Mouse (Mus musculus): Measurements from ENCODE around the gene Mvp. TPM values are rescaled to one million over a fixed set of nuclear protein-coding genes. Genes with fewer than 3 reads are reported as not detected.

The Mvp gene
- polyA plus RNA-seq, 1 experiment from 2014 or later: 3.1 TPM

- peak within 1 kb of the TSS; percentile 92 for H3K4me2 ChIP-seq (ENCODE audit: low read length)
- DNase-seq: no peak
- peaks cover 11% of the 10 kb centered on the region for H3K4me1 ChIP-seq (ENCODE audit: control insufficient read depth, insufficient read depth, low read length)
- H3K36me3 ChIP-seq (ENCODE audit: control insufficient read depth, insufficient read depth, low read length): peaks cover 48% of the 10 kb centered on the region
- no peak for ATAC-seq (ENCODE audit: low FRiP score, low TSS enrichment)
- H3K27me3 ChIP-seq (ENCODE audit: control insufficient read depth, insufficient read depth, low read length): no peaks in the 10 kb centered on the region
- 0% methylated on average over 1 of the region's 1 CpGs for WGBS
- H3K4me3 ChIP-seq (replicated peaks; ENCODE audit: low read depth, low read length): peak within 1 kb of the TSS; percentile 90
- H3K9ac ChIP-seq (replicated peaks; ENCODE audit: low read length): peak within 1 kb of the TSS; percentile 96
- H3K9me3 ChIP-seq (ENCODE audit: control insufficient read depth, low read length): no peaks in the 10 kb centered on the region
- peak within 1 kb of the TSS; percentile 95 for H3K27ac ChIP-seq (replicated peaks; ENCODE audit: low read depth, low read length)
Observed at GRCm38 (mm10) chr7:126975893-126975949, 38.7 kb downstream of the Mvp start, which contains the start of gene Cdipt. Gene Cdipt (plus strand): TSS chr7:126975914.

DNA sequence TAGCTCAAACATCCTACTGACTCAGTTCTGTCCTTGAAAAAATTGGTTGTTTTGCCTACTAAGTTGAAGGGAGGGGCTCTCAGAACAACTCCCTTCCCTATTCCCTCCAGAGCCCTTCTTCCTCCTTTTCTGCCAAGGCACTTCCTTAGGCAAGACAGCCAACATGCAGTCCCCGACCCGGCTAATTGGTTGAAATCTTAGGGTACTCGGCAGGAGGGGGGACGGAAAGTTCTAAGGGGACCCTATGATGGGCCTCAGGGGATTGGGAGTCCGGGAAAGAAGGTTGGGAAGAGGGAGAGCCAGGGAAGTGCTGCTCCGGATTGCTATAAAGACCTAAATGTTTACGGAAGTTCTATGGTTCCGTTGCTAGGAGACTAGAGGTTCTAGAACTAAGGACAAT is 38.9 kb downstream of the Mvp start:
- DNase-seq (no peak), ATAC-seq (ENCODE audit: low FRiP score, low TSS enrichment) (peak; percentile 5; the same call in 1 of the 2 replicates)
- peak overlapping the region; percentile 95; the same call in 1 of the 2 replicates for H3K27ac ChIP-seq (replicated peaks; ENCODE audit: low read depth, low read length)
- H3K4me3 ChIP-seq (replicated peaks; ENCODE audit: low read depth, low read length): peak overlapping the region; percentile 90; the same call in 1 of the 2 replicates
- peaks cover 48% of the 10 kb centered on the region for H3K36me3 ChIP-seq (ENCODE audit: control insufficient read depth, insufficient read depth, low read length)
- H3K4me1 ChIP-seq (ENCODE audit: control insufficient read depth, insufficient read depth, low read length): peaks cover 11% of the 10 kb centered on the region
- H3K27me3 ChIP-seq (ENCODE audit: control insufficient read depth, insufficient read depth, low read length): no peaks in the 10 kb centered on the region
- no peak overlapping the region for H3K9ac ChIP-seq (replicated peaks; ENCODE audit: low read length)
- H3K4me2 ChIP-seq (ENCODE audit: low read length): peak overlapping the region; percentile 92
- no peaks in the 10 kb centered on the region for H3K9me3 ChIP-seq (ENCODE audit: control insufficient read depth, low read length)
- 11% methylated on average over 8 of the region's 8 CpGs for WGBS

GRCm38 (mm10) chr7:126967361-126967760 is 47.1 kb downstream of the Mvp start:
- H3K27ac ChIP-seq (replicated peaks; ENCODE audit: low read depth, low read length): no peak overlapping the region
- WGBS: 63% methylated on average over 6 of the region's 6 CpGs
- peaks cover 88% of the 10 kb centered on the region for H3K36me3 ChIP-seq (ENCODE audit: control insufficient read depth, insufficient read depth, low read length)
- no peak overlapping the region for H3K4me3 ChIP-seq (replicated peaks; ENCODE audit: low read depth, low read length)
- H3K4me2 ChIP-seq (ENCODE audit: low read length): no peak overlapping the region
- H3K9ac ChIP-seq (replicated peaks; ENCODE audit: low read length): no peak overlapping the region
- DNase-seq: no peak
- no peak for ATAC-seq (ENCODE audit: low FRiP score, low TSS enrichment)
- no peaks in the 10 kb centered on the region for H3K4me1 ChIP-seq (ENCODE audit: control insufficient read depth, insufficient read depth, low read length)
- H3K27me3 ChIP-seq (ENCODE audit: control insufficient read depth, insufficient read depth, low read length): no peaks in the 10 kb centered on the region
- H3K9me3 ChIP-seq (ENCODE audit: control insufficient read depth, low read length): no peaks in the 10 kb centered on the region

GRCm38 (mm10) chr7:126965568-126965967 is 48.9 kb downstream of the Mvp start:
- H3K27ac ChIP-seq (replicated peaks; ENCODE audit: low read depth, low read length): no peak overlapping the region
- H3K4me1 ChIP-seq (ENCODE audit: control insufficient read depth, insufficient read depth, low read length): no peaks in the 10 kb centered on the region
- no peaks in the 10 kb centered on the region for H3K27me3 ChIP-seq (ENCODE audit: control insufficient read depth, insufficient read depth, low read length)
- DNase-seq: no peak
- no peak overlapping the region for H3K4me2 ChIP-seq (ENCODE audit: low read length)
- H3K36me3 ChIP-seq (ENCODE audit: control insufficient read depth, insufficient read depth, low read length): peaks cover 91% of the 10 kb centered on the region
- no peaks in the 10 kb centered on the region for H3K9me3 ChIP-seq (ENCODE audit: control insufficient read depth, low read length)
- H3K9ac ChIP-seq (replicated peaks; ENCODE audit: low read length): no peak overlapping the region
- no peak for ATAC-seq (ENCODE audit: low FRiP score, low TSS enrichment)
- WGBS: 70% methylated on average over 3 of the region's 3 CpGs
- no peak overlapping the region for H3K4me3 ChIP-seq (replicated peaks; ENCODE audit: low read depth, low read length)

GRCm38 (mm10) chr7:126963548-126964286 is 50.7 kb downstream of the Mvp start:
- Histone ChIP-seq H3K27me3 (ENCODE audit: control insufficient read depth, insufficient read depth, low read length) (no peaks in the 10 kb centered on the region), H3K9ac (replicated peaks; ENCODE audit: low read length) (no peak overlapping the region), H3K36me3 (ENCODE audit: control insufficient read depth, insufficient read depth, low read length) (peaks cover 91% of the 10 kb centered on the region), H3K4me1 (ENCODE audit: control insufficient read depth, insufficient read depth, low read length) (no peaks in the 10 kb centered on the region), H3K4me3 (replicated peaks; ENCODE audit: low read depth, low read length) (no peak overlapping the region), H3K27ac (replicated peaks; ENCODE audit: low read depth, low read length) (no peak overlapping the region), H3K9me3 (ENCODE audit: control insufficient read depth, low read length) (no peaks in the 10 kb centered on the region), H3K4me2 (ENCODE audit: low read length) (no peak overlapping the region)
- ATAC-seq (ENCODE audit: low FRiP score, low TSS enrichment): no peak
- WGBS: 30% methylated on average over 19 of the region's 19 CpGs
- peak; percentile 61 for DNase-seq

- Histone ChIP-seq H3K27ac (replicated peaks; ENCODE audit: low read depth, low read length) (no peak overlapping the region), H3K4me2 (ENCODE audit: low read length) (no peak overlapping the region), H3K9ac (replicated peaks; ENCODE audit: low read length) (no peak overlapping the region), H3K27me3 (ENCODE audit: control insufficient read depth, insufficient read depth, low read length) (no peaks in the 10 kb centered on the region), H3K4me3 (replicated peaks; ENCODE audit: low read depth, low read length) (no peak overlapping the region), H3K36me3 (ENCODE audit: control insufficient read depth, insufficient read depth, low read length) (peaks cover 91% of the 10 kb centered on the region), H3K9me3 (ENCODE audit: control insufficient read depth, low read length) (no peaks in the 10 kb centered on the region), H3K4me1 (ENCODE audit: control insufficient read depth, insufficient read depth, low read length) (no peaks in the 10 kb centered on the region)
- DNase-seq (no peak), ATAC-seq (ENCODE audit: low FRiP score, low TSS enrichment) (no peak)
- WGBS: 90% methylated on average over 4 of the region's 4 CpGs
Observed at GRCm38 (mm10) chr7:126961965-126962364, 52.5 kb downstream of the Mvp start.

- Histone ChIP-seq H3K4me1 (ENCODE audit: control insufficient read depth, insufficient read depth, low read length) (no peaks in the 10 kb centered on the region), H3K9ac (replicated peaks; ENCODE audit: low read length) (no peak overlapping the region), H3K27ac (replicated peaks; ENCODE audit: low read depth, low read length) (no peak overlapping the region), H3K4me2 (ENCODE audit: low read length) (no peak overlapping the region), H3K27me3 (ENCODE audit: control insufficient read depth, insufficient read depth, low read length) (no peaks in the 10 kb centered on the region), H3K9me3 (ENCODE audit: control insufficient read depth, low read length) (no peaks in the 10 kb centered on the region), H3K36me3 (ENCODE audit: control insufficient read depth, insufficient read depth, low read length) (peaks cover 90% of the 10 kb centered on the region), H3K4me3 (replicated peaks; ENCODE audit: low read depth, low read length) (no peak overlapping the region)
- DNase-seq (no peak), ATAC-seq (ENCODE audit: low FRiP score, low TSS enrichment) (no peak)
- 89% methylated on average over 5 of the region's 5 CpGs for WGBS
Observed at GRCm38 (mm10) chr7:126961095-126961494, 53.3 kb downstream of the Mvp start.

GRCm38 (mm10) chr7:126959780-126960179 is 54.6 kb downstream of the Mvp start:
- no peaks in the 10 kb centered on the region for H3K4me1 ChIP-seq (ENCODE audit: control insufficient read depth, insufficient read depth, low read length)
- H3K4me3 ChIP-seq (replicated peaks; ENCODE audit: low read depth, low read length): no peak overlapping the region
- 76% methylated on average over 9 of the region's 9 CpGs for WGBS
- no peak overlapping the region for H3K4me2 ChIP-seq (ENCODE audit: low read length)
- ATAC-seq (ENCODE audit: low FRiP score, low TSS enrichment) (no peak), DNase-seq (no peak)
- no peaks in the 10 kb centered on the region for H3K9me3 ChIP-seq (ENCODE audit: control insufficient read depth, low read length)
- no peak overlapping the region for H3K9ac ChIP-seq (replicated peaks; ENCODE audit: low read length)
- no peaks in the 10 kb centered on the region for H3K27me3 ChIP-seq (ENCODE audit: control insufficient read depth, insufficient read depth, low read length)
- H3K36me3 ChIP-seq (ENCODE audit: control insufficient read depth, insufficient read depth, low read length): peaks cover 85% of the 10 kb centered on the region
- no peak overlapping the region for H3K27ac ChIP-seq (replicated peaks; ENCODE audit: low read depth, low read length)

- H3K36me3 ChIP-seq (ENCODE audit: control insufficient read depth, insufficient read depth, low read length): peaks cover 53% of the 10 kb centered on the region
- ATAC-seq (ENCODE audit: low FRiP score, low TSS enrichment) (no peak), DNase-seq (no peak)
- H3K4me1 ChIP-seq (ENCODE audit: control insufficient read depth, insufficient read depth, low read length): peaks cover 15% of the 10 kb centered on the region
- H3K9ac ChIP-seq (replicated peaks; ENCODE audit: low read length): no peak overlapping the region
- H3K9me3 ChIP-seq (ENCODE audit: control insufficient read depth, low read length): no peaks in the 10 kb centered on the region
- H3K27ac ChIP-seq (replicated peaks; ENCODE audit: low read depth, low read length): no peak overlapping the region
- 63% methylated on average over 3 of the region's 3 CpGs for WGBS
- no peak overlapping the region for H3K4me2 ChIP-seq (ENCODE audit: low read length)
- no peaks in the 10 kb centered on the region for H3K27me3 ChIP-seq (ENCODE audit: control insufficient read depth, insufficient read depth, low read length)
- H3K4me3 ChIP-seq (replicated peaks; ENCODE audit: low read depth, low read length): no peak overlapping the region
Observed at GRCm38 (mm10) chr7:126955125-126955524, 59.3 kb downstream of the Mvp start.

Measured in midbrain, embryonic 14.5 days (tissue).